Mouse (Mus musculus): ENCODE data around the gene Lypd5. TPM values are rescaled to one million over a fixed set of nuclear protein-coding genes. Genes with fewer than 3 reads are reported as not detected.

Lypd5 gene
- total and polyA plus RNA-seq, 3 experiments = not detected

DNA sequence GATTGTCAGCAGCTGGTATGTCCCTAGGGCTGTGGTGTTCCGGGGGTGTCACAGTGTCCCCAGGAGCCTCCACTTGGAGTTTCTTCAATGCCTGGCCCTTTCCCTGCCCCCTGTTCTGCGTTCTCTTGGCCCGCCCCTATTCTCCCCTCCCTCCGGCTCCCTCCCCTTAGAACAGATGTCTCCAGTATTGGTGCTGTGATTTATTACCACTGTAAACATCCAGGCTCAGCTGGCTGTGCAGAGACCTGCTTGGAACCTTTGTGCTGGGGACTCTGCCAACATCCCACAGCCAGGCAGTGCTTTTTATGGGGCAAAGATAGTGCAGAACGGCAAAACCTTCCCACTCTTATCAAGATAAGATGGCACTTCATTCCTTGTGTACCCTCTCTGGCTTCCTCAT, 42.1 kb downstream of the Lypd5 start:
- H3K79me2 ChIP-seq (replicated peaks; ENCODE audit: control insufficient read depth, extremely low read depth, insufficient read depth, poor library complexity, severe bottlenecking) = no peaks in the 10 kb centered on the region
- no peak for TF ChIP-seq MAX (IDR thresholded peaks at IDR 0.05; ENCODE audit: low read length)
- no peak for TF ChIP-seq MYC (IDR thresholded peaks at IDR 0.05; ENCODE audit: low read depth, low read length)
- no peak for TF ChIP-seq MXI1 (IDR thresholded peaks at IDR 0.05; ENCODE audit: low read depth, low read length)
- no peak for TF ChIP-seq ZNF384 (IDR thresholded peaks at IDR 0.05; ENCODE audit: low read depth, low read length)
- no peak overlapping the region for H3K4me3 ChIP-seq (replicated peaks in 1 of 3; ENCODE audit: low read depth in 2 of 3, low read length in 2 of 3, poor library complexity in 1 of 3)
- DNase-seq (ENCODE audit: extremely low read depth) = no peak
- in situ Hi-C loops (cut with MboI; ENCODE audit: low pct_ligation_motif_present, low pct_unique_long_range_greater_than_20kb, low sequenced_read_pairs) = loop anchor here (25.0 kb wide), 1 partner anchor 429 kb away; the partner anchor contains the start of genes Vmn1r180 and Vmn1r181
- no peaks in the 10 kb centered on the region for H3K9me3 ChIP-seq (replicated peaks; ENCODE audit: low read length)
- no peak overlapping the region for H3K4me2 ChIP-seq (ENCODE audit: insufficient read depth, low read depth, poor library complexity, severe bottlenecking)
- no peaks in the 10 kb centered on the region for H3K27me3 ChIP-seq (replicated peaks)
- peaks cover 0 to 1% of the 10 kb centered on the region in 2 experiments for H3K36me3 ChIP-seq (replicated peaks in 1 of 2; ENCODE audit: control insufficient read depth in 1 of 2, insufficient read depth in 1 of 2, low read length in 1 of 2)
- dilution Hi-C loops (cut with MboI; ENCODE audit: extremely low pct_ligation_motif_present, extremely low pct_unique_long_range_greater_than_20kb, low sequenced_read_pairs) = no loop called here
- H3K27ac ChIP-seq (ENCODE audit: insufficient read depth, low read depth) = no peak overlapping the region
- H3K9ac ChIP-seq (ENCODE audit: insufficient read depth, low read depth) = no peak overlapping the region
- H3K4me1 ChIP-seq (ENCODE audit: control insufficient read depth in 1 of 2, insufficient read depth in 2 of 2) = peaks cover 15 to 50% of the 10 kb centered on the region in 2 experiments

DNA sequence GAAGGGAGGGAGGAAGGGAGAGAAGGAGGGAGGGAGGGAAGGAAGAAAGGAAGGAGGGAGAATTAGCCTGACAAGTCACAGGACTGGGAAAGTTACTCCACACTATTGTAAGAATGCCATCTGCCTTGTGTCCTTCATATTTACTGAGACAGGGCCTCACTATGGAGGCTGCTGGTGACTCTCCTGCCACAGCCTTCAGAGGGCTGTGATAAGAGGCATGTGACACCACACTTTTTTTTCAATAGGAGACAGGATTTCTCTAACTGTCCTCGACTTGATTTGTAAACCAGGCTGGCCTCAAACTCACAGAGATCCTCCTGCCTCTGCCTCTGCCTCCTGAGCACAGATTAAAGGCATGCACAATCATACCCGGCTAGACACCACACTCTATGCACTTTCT, 42.7 kb downstream of the Lypd5 start:
- H3K79me2 ChIP-seq (replicated peaks; ENCODE audit: control insufficient read depth, extremely low read depth, insufficient read depth, poor library complexity, severe bottlenecking) = no peaks in the 10 kb centered on the region
- no peak overlapping the region for H3K4me3 ChIP-seq (replicated peaks in 1 of 3; ENCODE audit: low read depth in 2 of 3, low read length in 2 of 3, poor library complexity in 1 of 3)
- H3K36me3 ChIP-seq (replicated peaks in 1 of 2; ENCODE audit: control insufficient read depth in 1 of 2, insufficient read depth in 1 of 2, low read length in 1 of 2) = no peaks in the 10 kb centered on the region
- H3K4me1 ChIP-seq (ENCODE audit: control insufficient read depth in 1 of 2, insufficient read depth in 2 of 2) = peaks cover 15 to 47% of the 10 kb centered on the region in 2 experiments
- no peaks in the 10 kb centered on the region for H3K9me3 ChIP-seq (replicated peaks; ENCODE audit: low read length)
- no peaks in the 10 kb centered on the region for H3K27me3 ChIP-seq (replicated peaks)
- no peak for DNase-seq (ENCODE audit: extremely low read depth)
- TF ChIP-seq GABPA (IDR thresholded peaks at IDR 0.05; ENCODE audit: insufficient replicate concordance, low read depth, low read length) (no peak), JUN (IDR thresholded peaks at IDR 0.05; ENCODE audit: insufficient read depth, low read depth, low read length) (no peak), NELFE (IDR thresholded peaks at IDR 0.05; ENCODE audit: low read depth, low read length) (no peak), CTCF (conservative IDR thresholded peaks at IDR 0.05 in 1 of 2, IDR thresholded peaks at IDR 0.05 in 1 of 2; ENCODE audit: low read depth in 2 of 2, low read length in 2 of 2) (no peak), UBTF (IDR thresholded peaks at IDR 0.05; ENCODE audit: low read depth, low read length) (no peak), USF2 (conservative IDR thresholded peaks at IDR 0.05; ENCODE audit: low read depth, low read length) (no peak), CHD2 (IDR thresholded peaks at IDR 0.05; ENCODE audit: low read length) (no peak), POLR2AphosphoS2 (IDR thresholded peaks at IDR 0.05; ENCODE audit: low read depth, low read length) (no peak), ETS1 (conservative IDR thresholded peaks at IDR 0.05; ENCODE audit: low read depth, low read length) (no peak), MEF2A (IDR thresholded peaks at IDR 0.05; ENCODE audit: borderline replicate concordance, low read depth, low read length) (no peak), MXI1 (IDR thresholded peaks at IDR 0.05; ENCODE audit: low read depth, low read length) (no peak), PAX5 (IDR thresholded peaks at IDR 0.05; ENCODE audit: low read length) (no peak), ZKSCAN1 (IDR thresholded peaks at IDR 0.05; ENCODE audit: borderline replicate concordance, low read depth, low read length) (no peak)
- no peak overlapping the region for H3K27ac ChIP-seq (ENCODE audit: insufficient read depth, low read depth)
- in situ Hi-C loops (cut with MboI; ENCODE audit: low pct_ligation_motif_present, low pct_unique_long_range_greater_than_20kb, low sequenced_read_pairs) (loop anchor here (25.0 kb wide), 1 partner anchor 429 kb away; the partner anchor contains the start of genes Vmn1r180 and Vmn1r181), dilution Hi-C loops (cut with MboI; ENCODE audit: extremely low pct_ligation_motif_present, extremely low pct_unique_long_range_greater_than_20kb, low sequenced_read_pairs) (no loop called here)
- H3K4me2 ChIP-seq (ENCODE audit: insufficient read depth, low read depth, poor library complexity, severe bottlenecking) = no peak overlapping the region
- H3K9ac ChIP-seq (ENCODE audit: insufficient read depth, low read depth) = no peak overlapping the region
